Mouse (Mus musculus): ENCODE results near the gene Itih3. TPM values are rescaled to one million over a fixed set of nuclear protein-coding genes. Genes with fewer than 3 reads are reported as not detected.

Gene Itih3
- polyA plus RNA-seq (2015; fragmentation: Nextera tagmentation; extraction: Ambion mirVana) = 1.1 and 2.6 TPM in 2 replicates

DNA sequence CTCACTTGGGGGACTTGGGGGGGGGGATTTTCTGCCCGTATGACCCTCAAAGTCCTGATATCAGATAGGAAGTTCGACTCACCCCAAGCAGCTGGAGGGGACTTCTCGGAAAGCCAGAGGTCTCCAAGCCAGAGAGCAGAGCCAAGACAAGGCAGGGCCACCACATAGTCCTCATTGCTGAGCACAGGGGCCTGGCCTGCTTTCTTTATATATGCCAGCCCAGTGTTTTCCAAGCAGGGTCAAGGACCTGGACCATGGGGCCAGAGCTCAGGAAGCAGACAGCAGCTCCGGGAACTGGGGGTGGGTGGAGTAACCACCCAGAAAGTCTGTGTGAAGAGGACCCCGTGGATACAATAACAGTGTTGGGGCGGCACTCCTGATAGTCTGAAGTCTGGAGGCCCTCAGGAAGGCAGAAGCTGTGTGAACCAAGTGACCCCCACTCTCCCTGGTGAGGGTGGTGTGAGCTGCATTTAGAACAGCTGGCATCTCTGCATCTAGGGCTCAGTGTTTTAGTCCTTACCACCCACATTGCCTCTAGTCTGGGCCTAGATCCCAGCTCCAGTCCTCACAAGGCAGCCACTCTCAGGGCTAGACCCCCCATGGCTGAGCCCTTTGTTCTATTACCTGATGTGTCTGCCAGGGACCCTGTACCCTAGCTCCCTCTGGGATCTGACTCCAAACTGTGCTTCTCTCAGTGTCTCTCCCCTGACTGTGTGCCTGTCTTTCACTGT, at the start of gene Itih3:
Gene Itih3 (minus strand): TSS at position 386 of the 731 bp plus-strand sequence.
- Histone ChIP-seq H3K27ac (ENCODE audit: low read length) (no peak within 1 kb of the TSS), H3K36me3 (ENCODE audit: control insufficient read depth, insufficient read depth, low read length) (no peaks in the 10 kb centered on the region), H3K4me3 (ENCODE audit: low read depth, low read length) (no peak within 1 kb of the TSS), H3K27me3 (ENCODE audit: control insufficient read depth, insufficient read depth, low read depth, low read length) (no peaks in the 10 kb centered on the region), H3K9ac (ENCODE audit: low read depth, low read length) (no peak within 1 kb of the TSS), H3K4me1 (ENCODE audit: control insufficient read depth, insufficient read depth, low read length) (no peaks in the 10 kb centered on the region), H3K4me2 (ENCODE audit: low read length) (no peak within 1 kb of the TSS), H3K9me3 (replicated peaks; ENCODE audit: control insufficient read depth, low read length, poor library complexity, severe bottlenecking) (no peaks in the 10 kb centered on the region)
- 0 out of 2 replicates have a peak, but pooled peaks have one; percentile 28 for ATAC-seq
- 73% methylated on average over 6 of the region's 6 CpGs for WGBS

DNA sequence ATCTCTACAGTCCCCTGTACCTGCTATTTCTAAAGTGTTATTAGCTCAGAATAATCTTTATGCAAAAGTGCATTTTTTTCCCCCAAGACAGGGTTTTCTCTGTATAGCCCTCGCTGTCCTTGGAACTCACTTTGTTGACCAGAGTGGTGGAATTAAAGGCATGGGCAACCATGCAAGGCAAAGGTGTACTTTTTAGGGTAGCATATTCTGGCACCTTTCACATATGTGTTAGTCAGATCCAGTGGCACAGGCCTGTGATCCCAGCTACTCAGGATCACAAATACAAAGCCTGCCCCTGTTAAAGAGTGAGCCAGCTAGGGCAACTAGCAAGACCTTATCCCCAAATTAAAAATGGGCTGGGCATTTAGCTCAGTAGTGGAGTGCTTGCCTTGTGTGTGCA, 36.8 kb upstream of the Itih3 start:
- no peaks in the 10 kb centered on the region for H3K4me1 ChIP-seq (ENCODE audit: control insufficient read depth, insufficient read depth, low read length)
- no peak for ATAC-seq
- no peaks in the 10 kb centered on the region for H3K9me3 ChIP-seq (replicated peaks; ENCODE audit: control insufficient read depth, low read length, poor library complexity, severe bottlenecking)
- H3K27me3 ChIP-seq (ENCODE audit: control insufficient read depth, insufficient read depth, low read depth, low read length) = no peaks in the 10 kb centered on the region
- H3K4me2 ChIP-seq (ENCODE audit: low read length) = no peak overlapping the region
- no peak overlapping the region for H3K4me3 ChIP-seq (ENCODE audit: low read depth, low read length)
- no peak overlapping the region for H3K9ac ChIP-seq (ENCODE audit: low read depth, low read length)
- no peak overlapping the region for H3K27ac ChIP-seq (ENCODE audit: low read length)
- 95% methylated on average over 1 of the region's 1 CpGs for WGBS
- peaks cover 17% of the 10 kb centered on the region; the same call in 1 of the 2 replicates for H3K36me3 ChIP-seq (ENCODE audit: control insufficient read depth, insufficient read depth, low read length)

DNA sequence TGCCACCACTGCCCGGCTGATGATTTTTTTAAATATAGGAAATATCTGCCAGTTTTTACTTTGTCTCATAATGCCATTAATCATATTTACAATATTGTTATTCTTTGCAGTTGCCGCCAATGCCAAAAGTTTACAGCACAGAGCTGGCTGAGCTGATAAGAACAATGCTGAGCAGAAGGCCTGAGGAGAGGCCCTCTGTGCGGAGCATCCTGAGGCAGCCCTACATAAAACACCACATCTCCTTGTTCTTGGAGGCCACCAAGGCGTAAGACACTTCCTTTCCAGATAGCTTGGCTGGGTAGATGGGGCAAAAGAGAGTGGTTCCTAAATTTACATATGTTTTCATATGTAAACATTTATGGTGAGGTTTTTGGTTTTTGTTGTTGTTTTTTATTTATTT, 35.5 kb upstream of the Itih3 start:
- Histone ChIP-seq H3K4me1 (ENCODE audit: control insufficient read depth, insufficient read depth, low read length) (no peaks in the 10 kb centered on the region), H3K36me3 (ENCODE audit: control insufficient read depth, insufficient read depth, low read length) (peaks cover 20% of the 10 kb centered on the region; the same call in 1 of the 2 replicates), H3K9me3 (replicated peaks; ENCODE audit: control insufficient read depth, low read length, poor library complexity, severe bottlenecking) (no peaks in the 10 kb centered on the region), H3K4me2 (ENCODE audit: low read length) (no peak overlapping the region), H3K27ac (ENCODE audit: low read length) (no peak overlapping the region), H3K27me3 (ENCODE audit: control insufficient read depth, insufficient read depth, low read depth, low read length) (no peaks in the 10 kb centered on the region), H3K9ac (ENCODE audit: low read depth, low read length) (no peak overlapping the region), H3K4me3 (ENCODE audit: low read depth, low read length) (no peak overlapping the region)
- ATAC-seq = no peak
- 96% methylated on average over 4 of the region's 4 CpGs for WGBS

DNA sequence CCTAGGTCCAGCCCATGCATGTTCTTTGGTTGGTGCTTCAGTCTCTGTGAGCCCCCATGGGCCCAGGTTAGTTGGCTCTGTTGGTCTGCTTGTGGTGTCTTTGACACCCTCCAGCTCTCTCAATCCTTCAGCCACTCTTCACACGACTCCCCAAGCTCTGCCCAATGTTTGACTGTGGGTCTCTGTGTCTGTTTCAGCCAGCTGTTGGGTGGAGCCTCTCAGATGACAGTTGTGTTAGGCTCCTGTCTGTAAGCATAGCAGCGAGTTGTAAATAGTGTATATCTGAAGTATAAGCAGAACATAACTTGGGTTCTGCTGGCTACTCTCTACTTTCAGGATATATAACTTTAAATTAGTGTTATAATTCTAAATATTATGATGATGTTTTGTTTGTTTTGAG, 35.0 kb upstream of the Itih3 start:
- no peak overlapping the region for H3K27ac ChIP-seq (ENCODE audit: low read length)
- no peak overlapping the region for H3K4me3 ChIP-seq (ENCODE audit: low read depth, low read length)
- 82% methylated on average over 2 of the region's 2 CpGs for WGBS
- no peaks in the 10 kb centered on the region for H3K27me3 ChIP-seq (ENCODE audit: control insufficient read depth, insufficient read depth, low read depth, low read length)
- H3K4me2 ChIP-seq (ENCODE audit: low read length) = no peak overlapping the region
- ATAC-seq = no peak
- no peak overlapping the region for H3K9ac ChIP-seq (ENCODE audit: low read depth, low read length)
- H3K9me3 ChIP-seq (replicated peaks; ENCODE audit: control insufficient read depth, low read length, poor library complexity, severe bottlenecking) = no peaks in the 10 kb centered on the region
- no peaks in the 10 kb centered on the region for H3K4me1 ChIP-seq (ENCODE audit: control insufficient read depth, insufficient read depth, low read length)
- peaks cover 18% of the 10 kb centered on the region; the same call in 1 of the 2 replicates for H3K36me3 ChIP-seq (ENCODE audit: control insufficient read depth, insufficient read depth, low read length)

DNA sequence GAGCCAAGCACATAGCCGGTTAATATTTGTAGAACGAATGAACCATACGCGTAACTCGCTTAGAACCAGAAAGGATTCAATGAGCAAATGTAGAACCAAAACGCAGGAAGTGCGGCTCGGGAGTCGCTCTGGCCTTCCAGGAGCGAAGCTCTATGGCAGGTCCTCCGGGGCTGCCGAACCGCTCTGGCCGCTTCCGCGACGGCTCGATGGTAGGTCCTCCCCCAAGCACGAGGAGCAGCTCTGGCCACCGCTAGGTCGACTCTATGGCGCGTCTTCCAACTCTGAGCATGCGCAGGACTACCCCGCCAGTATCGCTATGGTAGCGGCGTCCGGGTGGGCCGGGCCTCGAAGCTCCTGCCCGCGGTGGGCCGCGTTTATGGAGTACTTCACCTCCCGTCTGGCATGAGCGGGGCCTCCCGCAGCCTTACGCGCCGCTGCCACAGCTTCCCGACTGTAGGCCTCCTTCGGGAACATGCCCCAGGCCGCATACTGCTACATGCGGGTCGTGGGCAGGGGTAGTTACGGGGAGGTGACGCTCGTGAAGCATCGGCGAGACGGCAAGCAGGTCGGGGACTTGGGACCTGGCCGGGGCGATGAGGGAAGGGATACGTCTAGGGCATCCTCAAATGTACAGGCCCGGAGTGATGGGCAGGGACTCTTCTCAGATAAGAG, 27.7 kb upstream of the Itih3 start, which contains the start of gene Nek4:
Gene Nek4 (plus strand): TSS at position 224 of the 672 bp plus-strand sequence.
- WGBS = under 1% methylated on average over 57 of the region's 57 CpGs
- Histone ChIP-seq H3K9me3 (replicated peaks; ENCODE audit: control insufficient read depth, low read length, poor library complexity, severe bottlenecking) (no peaks in the 10 kb centered on the region), H3K27me3 (ENCODE audit: control insufficient read depth, insufficient read depth, low read depth, low read length) (no peaks in the 10 kb centered on the region), H3K27ac (ENCODE audit: low read length) (peak within 1 kb of the TSS; percentile 85), H3K36me3 (ENCODE audit: control insufficient read depth, insufficient read depth, low read length) (0 out of 2 replicates have a peak, but pooled peaks cover 4% of the 10 kb centered on the region), H3K4me2 (ENCODE audit: low read length) (peak within 1 kb of the TSS; percentile 83), H3K9ac (ENCODE audit: low read depth, low read length) (peak within 1 kb of the TSS; percentile 92), H3K4me1 (ENCODE audit: control insufficient read depth, insufficient read depth, low read length) (peaks cover 11% of the 10 kb centered on the region), H3K4me3 (ENCODE audit: low read depth, low read length) (peak within 1 kb of the TSS; percentile 84)
- peak; percentile 99 for ATAC-seq

DNA sequence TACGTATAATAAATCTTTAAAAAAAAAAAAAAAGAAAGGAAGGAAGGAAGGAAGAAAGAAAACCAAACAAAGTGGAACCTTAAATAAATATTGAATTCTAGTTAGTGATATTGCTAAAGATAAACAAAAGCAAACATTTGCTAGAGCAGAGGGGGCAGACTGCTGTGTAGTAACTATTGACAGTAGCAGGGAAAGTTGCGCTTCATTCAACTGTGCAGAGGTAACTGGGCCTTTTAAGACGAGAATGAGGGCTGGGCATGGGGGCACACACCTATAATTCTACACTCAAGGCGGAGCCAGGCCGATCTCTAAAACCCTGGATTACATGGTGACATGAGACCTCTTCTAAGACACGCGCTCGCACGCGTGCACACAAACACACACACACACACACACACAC, 26.4 kb upstream of the Itih3 start:
- Histone ChIP-seq H3K27ac (ENCODE audit: low read length) (no peak overlapping the region), H3K36me3 (ENCODE audit: control insufficient read depth, insufficient read depth, low read length) (0 out of 2 replicates have a peak, but pooled peaks cover 4% of the 10 kb centered on the region), H3K9ac (ENCODE audit: low read depth, low read length) (no peak overlapping the region), H3K27me3 (ENCODE audit: control insufficient read depth, insufficient read depth, low read depth, low read length) (no peaks in the 10 kb centered on the region; the same call in 1 of the 2 replicates), H3K9me3 (replicated peaks; ENCODE audit: control insufficient read depth, low read length, poor library complexity, severe bottlenecking) (no peaks in the 10 kb centered on the region), H3K4me3 (ENCODE audit: low read depth, low read length) (no peak overlapping the region), H3K4me2 (ENCODE audit: low read length) (no peak overlapping the region), H3K4me1 (ENCODE audit: control insufficient read depth, insufficient read depth, low read length) (peaks cover 11% of the 10 kb centered on the region)
- WGBS = 97% methylated on average over 10 of the region's 10 CpGs
- no peak for ATAC-seq

DNA sequence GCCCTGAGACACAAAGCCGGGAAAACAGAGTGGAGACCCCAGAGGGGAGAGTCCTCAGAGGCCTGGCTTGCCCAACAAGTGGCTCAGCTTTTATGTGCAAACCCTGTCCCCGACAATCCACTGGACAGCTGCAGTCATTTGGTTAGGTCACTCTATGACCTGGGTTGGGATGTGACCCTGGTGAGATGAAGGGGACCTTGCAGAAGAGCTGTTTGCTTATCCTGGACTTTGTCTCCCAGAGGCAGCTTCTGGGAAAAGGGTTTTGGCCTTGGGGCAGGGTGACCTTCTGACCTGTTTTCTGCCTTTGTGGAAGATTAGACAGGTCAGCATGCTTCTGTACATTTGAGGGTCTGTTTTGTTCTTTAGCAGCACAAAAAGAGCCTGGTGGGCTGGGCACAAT, 21.2 kb upstream of the Itih3 start:
- no peak for ATAC-seq
- Histone ChIP-seq H3K9me3 (replicated peaks; ENCODE audit: control insufficient read depth, low read length, poor library complexity, severe bottlenecking) (no peaks in the 10 kb centered on the region), H3K4me3 (ENCODE audit: low read depth, low read length) (no peak overlapping the region), H3K4me1 (ENCODE audit: control insufficient read depth, insufficient read depth, low read length) (no peaks in the 10 kb centered on the region), H3K9ac (ENCODE audit: low read depth, low read length) (no peak overlapping the region), H3K27ac (ENCODE audit: low read length) (no peak overlapping the region), H3K36me3 (ENCODE audit: control insufficient read depth, insufficient read depth, low read length) (no peaks in the 10 kb centered on the region), H3K27me3 (ENCODE audit: control insufficient read depth, insufficient read depth, low read depth, low read length) (no peaks in the 10 kb centered on the region; the same call in 1 of the 2 replicates), H3K4me2 (ENCODE audit: low read length) (no peak overlapping the region)
- WGBS = 80% methylated on average over 2 of the region's 2 CpGs

DNA sequence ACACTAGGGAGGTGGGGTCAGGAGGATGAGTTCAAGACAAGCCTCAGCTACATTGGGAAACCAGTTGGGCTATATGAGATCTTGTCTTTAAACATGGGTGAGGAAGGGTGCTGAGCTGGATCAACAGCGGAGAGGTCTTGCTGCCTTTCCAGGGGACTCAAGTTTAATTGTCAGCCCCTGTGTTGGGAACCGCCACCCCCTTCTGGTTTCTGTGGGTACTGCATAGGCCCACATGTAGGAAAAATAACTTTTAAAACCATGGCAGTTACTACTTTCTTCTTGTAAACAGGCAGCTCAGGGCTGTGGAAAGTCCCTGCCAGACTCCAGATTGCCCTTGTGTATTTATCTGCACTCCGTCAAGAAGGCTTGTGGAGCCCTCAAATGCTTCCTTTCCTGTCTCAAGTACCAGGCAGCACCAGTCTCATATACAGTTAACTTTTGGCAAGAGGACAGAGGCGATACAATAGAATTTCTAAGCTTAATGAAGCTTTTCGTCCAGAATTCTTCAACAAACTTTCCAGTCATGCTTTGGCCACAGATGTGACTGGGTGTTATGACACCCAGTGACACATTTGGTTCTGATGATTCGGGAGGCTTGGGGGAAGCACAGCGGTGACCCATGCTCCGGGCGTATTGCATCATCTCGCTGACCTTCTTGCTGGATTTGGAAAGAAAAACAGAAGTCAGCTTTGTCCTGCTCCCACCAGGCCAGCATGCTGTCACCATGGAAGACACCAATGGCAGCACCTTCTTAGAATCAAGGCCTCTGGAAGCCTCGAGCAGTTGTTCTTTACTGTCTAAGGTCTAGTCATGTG, 20.5 kb upstream of the Itih3 start:
- no peak overlapping the region for H3K4me3 ChIP-seq (ENCODE audit: low read depth, low read length)
- no peaks in the 10 kb centered on the region; the same call in 1 of the 2 replicates for H3K27me3 ChIP-seq (ENCODE audit: control insufficient read depth, insufficient read depth, low read depth, low read length)
- no peaks in the 10 kb centered on the region for H3K4me1 ChIP-seq (ENCODE audit: control insufficient read depth, insufficient read depth, low read length)
- WGBS = 69% methylated on average over 11 of the region's 11 CpGs
- no peaks in the 10 kb centered on the region for H3K9me3 ChIP-seq (replicated peaks; ENCODE audit: control insufficient read depth, low read length, poor library complexity, severe bottlenecking)
- ATAC-seq = no peak
- no peak overlapping the region for H3K27ac ChIP-seq (ENCODE audit: low read length)
- H3K4me2 ChIP-seq (ENCODE audit: low read length) = no peak overlapping the region
- H3K36me3 ChIP-seq (ENCODE audit: control insufficient read depth, insufficient read depth, low read length) = no peaks in the 10 kb centered on the region
- H3K9ac ChIP-seq (ENCODE audit: low read depth, low read length) = no peak overlapping the region

Data from midbrain, embryonic 16.5 days (tissue).